Mouse (Mus musculus): Measurements from ENCODE around the gene Col4a1.

Col4a1 gene

GRCm38 (mm10) chr8:11331561-11331960, 18.9 kb upstream of the Col4a1 start:
- whole genome bisulfite sequencing, result 52% methylated on average over 4 of the region's 4 CpGs

GRCm38 (mm10) chr8:11327722-11328417, 15.2 kb upstream of the Col4a1 start:
- WGBS, result 72% methylated on average over 5 of the region's 5 CpGs

GRCm38 (mm10) chr8:11327298-11327697, 14.7 kb upstream of the Col4a1 start:
- WGBS, result 67% methylated on average over 4 of the region's 4 CpGs

- WGBS, result 56% methylated on average over 6 of the region's 6 CpGs
Observed at GRCm38 (mm10) chr8:11324801-11325395, 12.3 kb upstream of the Col4a1 start.

GRCm38 (mm10) chr8:11323681-11324080, 11.1 kb upstream of the Col4a1 start:
- 68% methylated on average over 1 of the region's 1 CpGs for WGBS

GRCm38 (mm10) chr8:11322724-11323585, 10.3 kb upstream of the Col4a1 start:
- 77% methylated on average over 5 of the region's 5 CpGs for WGBS

- WGBS, result 79% methylated on average over 7 of the region's 7 CpGs
Observed at GRCm38 (mm10) chr8:11321841-11322240, 9.2 kb upstream of the Col4a1 start.

GRCm38 (mm10) chr8:11319405-11319804, 6.8 kb upstream of the Col4a1 start:
- 93% methylated on average over 11 of the region's 11 CpGs for WGBS

GRCm38 (mm10) chr8:11316118-11316517, 3.5 kb upstream of the Col4a1 start:
- 74% methylated on average over 6 of the region's 6 CpGs for WGBS

GRCm38 (mm10) chr8:11315179-11315943, 2.7 kb upstream of the Col4a1 start:
- 80% methylated on average over 16 of the region's 16 CpGs for WGBS

GRCm38 (mm10) chr8:11314613-11315012, 2.0 kb upstream of the Col4a1 start:
- 80% methylated on average over 8 of the region's 8 CpGs for WGBS

GRCm38 (mm10) chr8:11313176-11314111, 818 bp upstream of the Col4a1 start:
- 23% methylated on average over 45 of the region's 45 CpGs for WGBS

GRCm38 (mm10) chr8:11311681-11312348, 811 bp downstream of the Col4a1 start:
- WGBS, result 10% methylated on average over 34 of the region's 34 CpGs

GRCm38 (mm10) chr8:11310049-11310448, 2.6 kb downstream of the Col4a1 start:
- WGBS, result 78% methylated on average over 2 of the region's 2 CpGs

GRCm38 (mm10) chr8:11309226-11309625, 3.4 kb downstream of the Col4a1 start:
- 65% methylated on average over 5 of the region's 5 CpGs for WGBS

GRCm38 (mm10) chr8:11308570-11308998, 4.0 kb downstream of the Col4a1 start:
- 72% methylated on average over 7 of the region's 7 CpGs for WGBS

- WGBS, result 77% methylated on average over 7 of the region's 7 CpGs
Observed at GRCm38 (mm10) chr8:11307451-11307850, 5.2 kb downstream of the Col4a1 start.

GRCm38 (mm10) chr8:11305539-11305938, 7.1 kb downstream of the Col4a1 start:
- WGBS, result 93% methylated on average over 1 of the region's 1 CpGs

GRCm38 (mm10) chr8:11304027-11304601, 8.5 kb downstream of the Col4a1 start:
- WGBS, result 87% methylated on average over 6 of the region's 6 CpGs

GRCm38 (mm10) chr8:11300436-11300835, 12.2 kb downstream of the Col4a1 start:
- 68% methylated on average over 8 of the region's 8 CpGs for whole genome bisulfite sequencing

All from cerebral cortex, adult 2 months (tissue).